ENCODE assay signal across 14 mouse cellular contexts in genomic region chr9:113263636-113264035, GRCm38 (mm10).
DNase-seq lines count a peak whose midpoint lies in the region; ATAC-seq lines count a peak whose summit lies in the region.
"Had no signal": no experiment of that assay in that cellular context is flagged by ENCODE, and none has a peak within 500 bp of the region (broad histone marks: within the 10 kb centered on the region; RNA-seq: fewer than 3 reads in every experiment).

No protein-coding gene starts in this region.

- peak; percentile 58 for ATAC-seq in frontal cortex, adult (ENCODE audit: low TSS enrichment)
- ATAC-seq: CD4-positive, CD25-positive, alpha-beta regulatory T cell, adult 4 months had no signal

- DNase-seq in heart, adult 11 months, result peak; percentile 59
- no peak for DNase-seq in heart, adult 9 months (ENCODE audit: low spot score in 2 of 2)
- DNase-seq in left cerebral cortex, adult 8-10 months (ENCODE audit: low spot score in 2 of 2), result peak; percentile 47 to 90
- DNase-seq in right cerebral cortex, postnatal 14 days, result peak; percentile 55
- no peak for DNase-seq in spleen, adult 18-20 months
- DNase-seq in adrenal gland, postnatal 36 days, result no peak
- DNase-seq in liver, result no peak
- DNase-seq: cerebellum, postnatal 14 days; gastrocnemius, adult 2 months; heart, adult 2 months; lung, adult 2 months; lung, postnatal 4 days had no signal

Comparison
In these comparisons a context has a peak if more than half of its experiments do, and no peak if none do; other contexts are left out.
1. DNase-seq: peak in heart, adult 11 months (single experiment), left cerebral cortex, adult 8-10 months (2 of 2) and right cerebral cortex, postnatal 14 days (single experiment); none in heart, adult 9 months (0 of 2), spleen, adult 18-20 months (0 of 2), adrenal gland, postnatal 36 days (0 of 2) and liver (single experiment).